Mouse (Mus musculus) heart, embryonic 14.5 days (tissue): ENCODE measurements around the gene Fgfr2. TPM values are rescaled to one million over a fixed set of nuclear protein-coding genes. Genes with fewer than 3 reads are reported as not detected.

Source experiments
- ATAC-seq: fragments of 200-750 bp; cut with Nextera tagmentation; 2 replicates; pipeline ENCODE4 v1.8.0; 2017; ENCODE audit warnings: low read depth, moderate TSS enrichment; ENCODE audit not compliant: insufficient number of reproducible peaks, insufficient read depth, low FRiP score
- H3K27ac ChIP-seq, 2 experiments: fragments of 200-500 bp in 1 of 2; fragments of 300-500 bp in 1 of 2; sonication (generic) in 1 of 2; replicated peaks in 1 of 2; 2 replicates each; pipeline ENCODE4 v1.5.1; 2012 to 2014; ENCODE audit warnings: low read depth in 2 of 2, low read length in 2 of 2, control low read depth in 1 of 2, mild to moderate bottlenecking in 1 of 2, mixed read lengths in 1 of 2; ENCODE audit not compliant: control insufficient read depth in 1 of 2, insufficient read depth in 1 of 2
- H3K27me3 ChIP-seq: fragments of 300-500 bp; sonication (generic); 2 replicates; pipeline ENCODE4 v1.6.1; 2014; ENCODE audit warnings: mild to moderate bottlenecking, low read length, control low read depth; ENCODE audit not compliant: control insufficient read depth, insufficient read depth
- H3K36me3 ChIP-seq: fragments of 300-500 bp; sonication (generic); 2 replicates; pipeline ENCODE4 v1.6.1; 2014; ENCODE audit warnings: mild to moderate bottlenecking, control low read depth, low read length, mixed read lengths; ENCODE audit not compliant: control insufficient read depth, insufficient read depth
- H3K4me1 ChIP-seq, 2 experiments: fragments of 200-500 bp in 1 of 2; fragments of 300-500 bp in 1 of 2; sonication (generic) in 1 of 2; 2 replicates each; pipeline ENCODE4 v1.6.1; 2012 to 2014; ENCODE audit warnings: low read length in 2 of 2, control low read depth in 1 of 2, mixed read lengths in 1 of 2; ENCODE audit not compliant: control insufficient read depth in 2 of 2, insufficient read depth in 2 of 2
- H3K4me2 ChIP-seq: fragments of 300-500 bp; sonication (generic); 2 replicates; pipeline ENCODE4 v1.6.1; 2014; ENCODE audit warnings: mild to moderate bottlenecking, low read length
- H3K4me3 ChIP-seq, 2 experiments: fragments of 200-500 bp in 1 of 2; fragments of 300-500 bp in 1 of 2; sonication (generic) in 1 of 2; 2 replicates each; pipeline ENCODE4 v1.5.1; 2012 to 2014; ENCODE audit warnings: low read length in 2 of 2, mild to moderate bottlenecking in 2 of 2, control low read depth in 1 of 2, low read depth in 1 of 2, moderate library complexity in 1 of 2; ENCODE audit not compliant: control insufficient read depth in 1 of 2, insufficient read depth in 1 of 2
- H3K9ac ChIP-seq: fragments of 300-500 bp; sonication (generic); 2 replicates; pipeline ENCODE4 v1.6.1; 2014; ENCODE audit warnings: mild to moderate bottlenecking, low read length
- H3K9me3 ChIP-seq: fragments of 300-500 bp; sonication (generic); 2 replicates; pipeline ENCODE4 v1.6.1; 2016; ENCODE audit warnings: low read length, control low read depth; ENCODE audit not compliant: control insufficient read depth
- WGBS: fragments of 180-500 bp; shearing (Covaris S2); extraction: QIAGEN DNeasy Blood & Tissue Kit; methylation state at CpG from one replicate; pipeline ENCODE4 v1.1.7; 2014; 5-methylcytosine and 5-hydroxymethylcytosine counted together
- polyA plus RNA-seq: library from polyadenylated mRNA; unstranded; fragments of >200 nt; fragmentation: Nextera tagmentation; extraction: Ambion mirVana; gene quantifications from 2 replicates; pipeline ENCODE4 v1.2.1, GENCODE M21; 2014

Fgfr2 gene
- polyA plus RNA-seq, 1 experiment from 2014 or later = 22.4 TPM

GRCm38 (mm10) chr7:130189901-130190300, 2933.2 kb downstream of the Fgfr2 start:
- WGBS = 78% methylated on average over 4 of the region's 4 CpGs
- ATAC-seq = no peak

GRCm38 (mm10) chr7:130188108-130188507, 2935.0 kb downstream of the Fgfr2 start:
- Histone ChIP-seq H3K9ac (no peak overlapping the region), H3K36me3 (peaks cover 9% of the 10 kb centered on the region; the same call in 1 of the 2 replicates), H3K4me3 (no peak overlapping the region), H3K4me1 (no peaks in the 10 kb centered on the region), H3K9me3 (no peaks in the 10 kb centered on the region), H3K4me2 (no peak overlapping the region), H3K27ac (no peak overlapping the region), H3K27me3 (no peaks in the 10 kb centered on the region)
- 77% methylated on average over 2 of the region's 2 CpGs for WGBS
- ATAC-seq = no peak

More at GRCm38 (mm10) chr7:130189901-130190300, 2933.2 kb downstream of the Fgfr2 start:
- no peaks in the 10 kb centered on the region for H3K4me1 ChIP-seq
- no peak overlapping the region for H3K4me2 ChIP-seq
- H3K27me3 ChIP-seq = no peaks in the 10 kb centered on the region
- H3K27ac ChIP-seq = no peak overlapping the region
- no peak overlapping the region for H3K9ac ChIP-seq
- 0 out of 2 replicates have a peak, but pooled peaks cover 7% of the 10 kb centered on the region for H3K36me3 ChIP-seq
- no peak overlapping the region for H3K4me3 ChIP-seq
- H3K9me3 ChIP-seq = no peaks in the 10 kb centered on the region

- H3K4me3 ChIP-seq = no peak overlapping the region
- no peak overlapping the region for H3K27ac ChIP-seq
- H3K4me1 ChIP-seq = peaks cover 4 to 10% of the 10 kb centered on the region in 2 experiments; a peak in 2 of 4 replicates
- no peaks in the 10 kb centered on the region for H3K9me3 ChIP-seq
- no peak overlapping the region for H3K9ac ChIP-seq
- no peak overlapping the region for H3K4me2 ChIP-seq
- WGBS = 63% methylated on average over 5 of the region's 5 CpGs
- peaks cover 9% of the 10 kb centered on the region; the same call in 1 of the 2 replicates for H3K36me3 ChIP-seq
- H3K27me3 ChIP-seq = no peaks in the 10 kb centered on the region
- no peak for ATAC-seq
These were observed 2938.3 kb downstream of the Fgfr2 start for GRCm38 (mm10) chr7:130184864-130185263.

- H3K9ac ChIP-seq = no peak overlapping the region
- no peak for ATAC-seq
- no peak overlapping the region for H3K4me2 ChIP-seq
- 93% methylated on average over 5 of the region's 5 CpGs for WGBS
- peaks cover 9% of the 10 kb centered on the region; the same call in 1 of the 2 replicates for H3K36me3 ChIP-seq
- no peak overlapping the region for H3K4me3 ChIP-seq
- H3K4me1 ChIP-seq = peaks cover 4 to 10% of the 10 kb centered on the region in 2 experiments; a peak in 2 of 4 replicates
- no peaks in the 10 kb centered on the region for H3K27me3 ChIP-seq
- H3K9me3 ChIP-seq = no peaks in the 10 kb centered on the region
- H3K27ac ChIP-seq = no peak overlapping the region
These were observed 2939.2 kb downstream of the Fgfr2 start for GRCm38 (mm10) chr7:130183960-130184359.

GRCm38 (mm10) chr7:130182551-130182950, 2940.6 kb downstream of the Fgfr2 start:
- 9% methylated on average over 18 of the region's 18 CpGs for WGBS
- Histone ChIP-seq H3K27ac (no peak overlapping the region), H3K36me3 (peaks cover 19% of the 10 kb centered on the region), H3K4me1 (peaks cover 4 to 10% of the 10 kb centered on the region in 2 experiments; a peak in 2 of 4 replicates), H3K9ac (peak overlapping the region; percentile 40; the same call in 1 of the 2 replicates), H3K4me2 (peak overlapping the region; percentile 57), H3K4me3 (peak overlapping the region; percentile 15 to 31), H3K9me3 (no peaks in the 10 kb centered on the region), H3K27me3 (no peaks in the 10 kb centered on the region)
- no peak for ATAC-seq

GRCm38 (mm10) chr7:130178991-130179390, 2944.2 kb downstream of the Fgfr2 start:
- Histone ChIP-seq H3K4me2 (no peak overlapping the region), H3K4me1 (peaks cover 13 to 23% of the 10 kb centered on the region in 2 experiments), H3K27me3 (no peaks in the 10 kb centered on the region), H3K27ac (no peak overlapping the region), H3K9ac (no peak overlapping the region), H3K4me3 (no peak overlapping the region), H3K9me3 (no peaks in the 10 kb centered on the region), H3K36me3 (peaks cover 15% of the 10 kb centered on the region)
- no peak for ATAC-seq
- WGBS = 60% methylated on average over 3 of the region's 3 CpGs

- H3K4me2 ChIP-seq = no peak overlapping the region
- H3K4me3 ChIP-seq = no peak overlapping the region
- no peaks in the 10 kb centered on the region for H3K9me3 ChIP-seq
- H3K27ac ChIP-seq = no peak overlapping the region
- WGBS = 39% methylated on average over 5 of the region's 5 CpGs
- peaks cover 12 to 14% of the 10 kb centered on the region in 2 experiments for H3K4me1 ChIP-seq
- no peaks in the 10 kb centered on the region for H3K27me3 ChIP-seq
- no peak overlapping the region for H3K9ac ChIP-seq
- ATAC-seq = no peak
- peaks cover 17% of the 10 kb centered on the region for H3K36me3 ChIP-seq
These were observed 2946.1 kb downstream of the Fgfr2 start for GRCm38 (mm10) chr7:130177009-130177408.

- Histone ChIP-seq H3K4me3 (no peak overlapping the region), H3K36me3 (peaks cover 28% of the 10 kb centered on the region), H3K4me2 (no peak overlapping the region), H3K4me1 (peaks cover 14% of the 10 kb centered on the region in 2 experiments), H3K9ac (no peak overlapping the region), H3K27me3 (no peaks in the 10 kb centered on the region), H3K9me3 (no peaks in the 10 kb centered on the region), H3K27ac (no peak overlapping the region)
- ATAC-seq = no peak
- WGBS = 45% methylated on average over 7 of the region's 7 CpGs
These were observed 2948.6 kb downstream of the Fgfr2 start for GRCm38 (mm10) chr7:130174525-130174924.
